Mouse (Mus musculus): ENCODE results near the gene Ogfrl1. TPM values are rescaled to one million over a fixed set of nuclear protein-coding genes. Genes with fewer than 3 reads are reported as not detected.

Ogfrl1 gene
- polyA plus RNA-seq, 1 experiment from 2014 or later = 12.2 TPM

DNA sequence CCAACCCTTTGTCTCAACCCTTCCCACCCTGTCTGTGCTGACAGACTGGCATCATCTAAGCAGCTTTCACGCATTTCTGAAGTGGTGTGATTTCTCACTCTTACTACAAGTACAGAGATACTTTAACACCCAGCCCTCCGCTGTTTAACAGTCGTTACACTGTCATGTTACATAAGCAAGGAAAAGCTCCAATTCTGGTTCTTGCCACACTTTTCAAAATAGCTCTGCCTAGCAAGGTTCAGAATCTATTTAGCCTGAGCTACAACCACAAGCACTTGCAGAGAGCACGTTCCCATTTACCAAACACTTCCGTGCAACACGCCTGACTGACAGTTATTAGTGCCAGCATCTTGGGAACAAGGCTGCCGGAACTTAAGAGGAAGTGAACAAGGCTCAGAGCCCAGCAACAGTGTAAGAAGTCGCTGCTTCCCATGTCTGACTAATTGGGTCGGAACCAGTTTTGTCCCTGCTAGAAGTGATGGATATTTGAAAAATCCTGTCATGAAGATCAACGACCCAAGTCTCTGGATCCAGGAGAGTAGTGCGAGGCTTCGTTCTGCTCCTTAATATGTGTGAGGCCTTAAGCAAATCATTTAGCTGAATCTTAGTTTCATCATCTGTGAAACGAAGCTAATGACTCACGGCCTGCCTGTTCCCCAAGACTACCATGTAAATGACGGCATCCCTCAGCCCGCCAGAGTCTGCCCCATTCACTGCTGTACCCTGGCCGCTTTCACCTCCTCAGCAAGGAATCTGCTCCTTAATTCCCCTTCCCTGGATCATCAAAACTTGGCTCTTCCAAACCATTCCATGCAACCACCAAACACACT is 17.4 kb downstream of the Ogfrl1 start:
- DNase-seq = peak; percentile 30
- Histone ChIP-seq H3K9ac (replicated peaks; ENCODE audit: low read length) (no peak overlapping the region), H3K27ac (replicated peaks; ENCODE audit: low read depth, low read length) (no peak overlapping the region), H3K36me3 (ENCODE audit: control insufficient read depth, insufficient read depth, low read length) (peaks cover 12% of the 10 kb centered on the region; the same call in 1 of the 2 replicates), H3K4me1 (ENCODE audit: control insufficient read depth, insufficient read depth, low read length) (peaks cover 23% of the 10 kb centered on the region), H3K9me3 (ENCODE audit: control insufficient read depth, low read length) (no peaks in the 10 kb centered on the region), H3K4me3 (replicated peaks; ENCODE audit: low read depth, low read length) (peak overlapping the region; percentile 24), H3K4me2 (ENCODE audit: low read length) (peak overlapping the region; percentile 96), H3K27me3 (ENCODE audit: control insufficient read depth, insufficient read depth, low read length) (no peaks in the 10 kb centered on the region)
- WGBS = 68% methylated on average over 17 of the region's 17 CpGs
- ATAC-seq (ENCODE audit: low FRiP score, low TSS enrichment) = no peak

GRCm38 (mm10) chr1:23379321-23379720 is 18.3 kb downstream of the Ogfrl1 start:
- H3K4me2 ChIP-seq (ENCODE audit: low read length) = peak overlapping the region; percentile 96
- H3K9ac ChIP-seq (replicated peaks; ENCODE audit: low read length) = no peak overlapping the region; the same call in 1 of the 2 replicates
- no peaks in the 10 kb centered on the region for H3K27me3 ChIP-seq (ENCODE audit: control insufficient read depth, insufficient read depth, low read length)
- DNase-seq (peak; percentile 52), ATAC-seq (ENCODE audit: low FRiP score, low TSS enrichment) (no peak)
- peak overlapping the region; percentile 24 for H3K4me3 ChIP-seq (replicated peaks; ENCODE audit: low read depth, low read length)
- no peaks in the 10 kb centered on the region for H3K9me3 ChIP-seq (ENCODE audit: control insufficient read depth, low read length)
- H3K36me3 ChIP-seq (ENCODE audit: control insufficient read depth, insufficient read depth, low read length) = peaks cover 12% of the 10 kb centered on the region; the same call in 1 of the 2 replicates
- 33% methylated on average over 6 of the region's 6 CpGs for WGBS
- peaks cover 23% of the 10 kb centered on the region for H3K4me1 ChIP-seq (ENCODE audit: control insufficient read depth, insufficient read depth, low read length)
- no peak overlapping the region for H3K27ac ChIP-seq (replicated peaks; ENCODE audit: low read depth, low read length)

GRCm38 (mm10) chr1:23377572-23377971 is 20.0 kb downstream of the Ogfrl1 start:
- H3K27me3 ChIP-seq (ENCODE audit: control insufficient read depth, insufficient read depth, low read length) = no peaks in the 10 kb centered on the region
- H3K4me2 ChIP-seq (ENCODE audit: low read length) = no peak overlapping the region
- H3K4me3 ChIP-seq (replicated peaks; ENCODE audit: low read depth, low read length) = no peak overlapping the region
- peaks cover 15% of the 10 kb centered on the region; the same call in 1 of the 2 replicates for H3K36me3 ChIP-seq (ENCODE audit: control insufficient read depth, insufficient read depth, low read length)
- no peaks in the 10 kb centered on the region for H3K9me3 ChIP-seq (ENCODE audit: control insufficient read depth, low read length)
- DNase-seq (no peak), ATAC-seq (ENCODE audit: low FRiP score, low TSS enrichment) (no peak)
- H3K27ac ChIP-seq (replicated peaks; ENCODE audit: low read depth, low read length) = no peak overlapping the region
- 86% methylated on average over 13 of the region's 13 CpGs for WGBS
- H3K9ac ChIP-seq (replicated peaks; ENCODE audit: low read length) = no peak overlapping the region
- peaks cover 23% of the 10 kb centered on the region for H3K4me1 ChIP-seq (ENCODE audit: control insufficient read depth, insufficient read depth, low read length)

GRCm38 (mm10) chr1:23374156-23374555 is 23.4 kb downstream of the Ogfrl1 start:
- no peak for DNase-seq
- no peak overlapping the region for H3K9ac ChIP-seq (replicated peaks; ENCODE audit: low read length)
- H3K36me3 ChIP-seq (ENCODE audit: control insufficient read depth, insufficient read depth, low read length) = peaks cover 18% of the 10 kb centered on the region; the same call in 1 of the 2 replicates
- no peaks in the 10 kb centered on the region for H3K27me3 ChIP-seq (ENCODE audit: control insufficient read depth, insufficient read depth, low read length)
- H3K27ac ChIP-seq (replicated peaks; ENCODE audit: low read depth, low read length) = no peak overlapping the region
- no peak for ATAC-seq (ENCODE audit: low FRiP score, low TSS enrichment)
- no peaks in the 10 kb centered on the region for H3K9me3 ChIP-seq (ENCODE audit: control insufficient read depth, low read length)
- 66% methylated on average over 4 of the region's 4 CpGs for WGBS
- H3K4me1 ChIP-seq (ENCODE audit: control insufficient read depth, insufficient read depth, low read length) = peaks cover 5% of the 10 kb centered on the region
- no peak overlapping the region for H3K4me2 ChIP-seq (ENCODE audit: low read length)
- no peak overlapping the region for H3K4me3 ChIP-seq (replicated peaks; ENCODE audit: low read depth, low read length)

DNA sequence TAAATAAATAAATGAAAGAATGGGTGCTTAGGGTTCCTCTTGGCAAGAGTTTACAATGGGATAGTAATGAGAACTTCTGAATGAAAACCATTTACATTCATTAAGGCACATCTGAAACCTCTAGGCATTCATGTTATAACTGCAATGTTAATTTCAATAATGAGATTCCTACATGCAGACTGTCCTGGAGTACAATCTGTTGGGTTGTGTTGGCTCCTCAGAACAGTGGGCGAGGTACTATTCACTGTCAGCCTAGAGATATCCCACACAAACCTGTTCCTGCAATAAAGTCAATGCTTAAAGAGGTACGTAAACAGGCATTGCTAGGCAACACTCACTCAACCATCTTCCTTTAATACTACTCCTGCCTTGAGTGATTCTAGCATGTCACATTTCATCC is 32.0 kb downstream of the Ogfrl1 start:
- 92% methylated on average over 2 of the region's 2 CpGs for WGBS
- no peak for DNase-seq
- no peak for ATAC-seq (ENCODE audit: low FRiP score, low TSS enrichment)

GRCm38 (mm10) chr1:23352895-23353294 is 44.7 kb downstream of the Ogfrl1 start:
- Histone ChIP-seq H3K4me2 (ENCODE audit: low read length) (no peak overlapping the region), H3K4me3 (replicated peaks; ENCODE audit: low read depth, low read length) (no peak overlapping the region), H3K27ac (replicated peaks; ENCODE audit: low read depth, low read length) (no peak overlapping the region), H3K4me1 (ENCODE audit: control insufficient read depth, insufficient read depth, low read length) (no peaks in the 10 kb centered on the region), H3K9ac (replicated peaks; ENCODE audit: low read length) (no peak overlapping the region), H3K36me3 (ENCODE audit: control insufficient read depth, insufficient read depth, low read length) (no peaks in the 10 kb centered on the region), H3K9me3 (ENCODE audit: control insufficient read depth, low read length) (no peaks in the 10 kb centered on the region), H3K27me3 (ENCODE audit: control insufficient read depth, insufficient read depth, low read length) (no peaks in the 10 kb centered on the region)
- WGBS = 86% methylated on average over 6 of the region's 6 CpGs
- DNase-seq (no peak), ATAC-seq (ENCODE audit: low FRiP score, low TSS enrichment) (no peak)

More for the DNA sequence above, 32.0 kb downstream of the Ogfrl1 start:
- Histone ChIP-seq H3K4me1 (ENCODE audit: control insufficient read depth, insufficient read depth, low read length) (no peaks in the 10 kb centered on the region), H3K9ac (replicated peaks; ENCODE audit: low read length) (no peak overlapping the region), H3K4me3 (replicated peaks; ENCODE audit: low read depth, low read length) (no peak overlapping the region), H3K36me3 (ENCODE audit: control insufficient read depth, insufficient read depth, low read length) (0 out of 2 replicates have a peak, but pooled peaks cover 3% of the 10 kb centered on the region), H3K9me3 (ENCODE audit: control insufficient read depth, low read length) (no peaks in the 10 kb centered on the region), H3K4me2 (ENCODE audit: low read length) (no peak overlapping the region), H3K27ac (replicated peaks; ENCODE audit: low read depth, low read length) (no peak overlapping the region), H3K27me3 (ENCODE audit: control insufficient read depth, insufficient read depth, low read length) (no peaks in the 10 kb centered on the region)

GRCm38 (mm10) chr1:23351756-23352155 is 45.8 kb downstream of the Ogfrl1 start:
- DNase-seq (peak; percentile 24), ATAC-seq (ENCODE audit: low FRiP score, low TSS enrichment) (no peak)
- Histone ChIP-seq H3K9me3 (ENCODE audit: control insufficient read depth, low read length) (no peaks in the 10 kb centered on the region), H3K9ac (replicated peaks; ENCODE audit: low read length) (no peak overlapping the region), H3K27me3 (ENCODE audit: control insufficient read depth, insufficient read depth, low read length) (no peaks in the 10 kb centered on the region), H3K4me1 (ENCODE audit: control insufficient read depth, insufficient read depth, low read length) (no peaks in the 10 kb centered on the region), H3K36me3 (ENCODE audit: control insufficient read depth, insufficient read depth, low read length) (no peaks in the 10 kb centered on the region), H3K27ac (replicated peaks; ENCODE audit: low read depth, low read length) (no peak overlapping the region), H3K4me3 (replicated peaks; ENCODE audit: low read depth, low read length) (no peak overlapping the region), H3K4me2 (ENCODE audit: low read length) (no peak overlapping the region)
- WGBS = 84% methylated on average over 4 of the region's 4 CpGs

DNA sequence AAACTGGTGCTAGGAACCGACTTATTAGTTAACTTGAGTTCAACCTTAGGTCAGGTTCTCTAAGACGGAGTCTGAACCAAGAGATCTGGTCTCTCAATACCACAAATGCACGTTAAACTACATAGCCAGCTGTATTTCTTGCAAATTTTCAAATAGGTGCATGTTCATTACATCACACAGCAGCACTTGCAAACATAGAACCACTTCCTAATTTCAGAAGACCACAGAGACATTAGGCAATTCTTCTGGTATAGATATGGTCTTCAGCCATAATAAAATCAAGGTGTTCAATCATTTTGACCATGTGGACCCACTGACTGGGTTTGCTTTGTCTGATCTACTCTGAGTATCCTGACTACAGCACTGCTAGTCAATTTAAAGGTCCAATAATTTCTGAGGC is 51.9 kb downstream of the Ogfrl1 start:
- no peak for ATAC-seq (ENCODE audit: low FRiP score, low TSS enrichment)
- H3K4me1 ChIP-seq (ENCODE audit: control insufficient read depth, insufficient read depth, low read length) = no peaks in the 10 kb centered on the region
- H3K4me3 ChIP-seq (replicated peaks; ENCODE audit: low read depth, low read length) = no peak overlapping the region
- H3K4me2 ChIP-seq (ENCODE audit: low read length) = no peak overlapping the region
- no peak overlapping the region for H3K27ac ChIP-seq (replicated peaks; ENCODE audit: low read depth, low read length)
- no peaks in the 10 kb centered on the region for H3K27me3 ChIP-seq (ENCODE audit: control insufficient read depth, insufficient read depth, low read length)
- H3K9ac ChIP-seq (replicated peaks; ENCODE audit: low read length) = no peak overlapping the region
- DNase-seq = no peak
- 83% methylated on average over 3 of the region's 3 CpGs for WGBS
- H3K9me3 ChIP-seq (ENCODE audit: control insufficient read depth, low read length) = no peaks in the 10 kb centered on the region
- no peaks in the 10 kb centered on the region for H3K36me3 ChIP-seq (ENCODE audit: control insufficient read depth, insufficient read depth, low read length)

- Histone ChIP-seq H3K4me2 (ENCODE audit: low read length) (no peak overlapping the region), H3K9me3 (ENCODE audit: control insufficient read depth, low read length) (no peaks in the 10 kb centered on the region), H3K27me3 (ENCODE audit: control insufficient read depth, insufficient read depth, low read length) (no peaks in the 10 kb centered on the region), H3K4me3 (replicated peaks; ENCODE audit: low read depth, low read length) (no peak overlapping the region), H3K9ac (replicated peaks; ENCODE audit: low read length) (no peak overlapping the region), H3K4me1 (ENCODE audit: control insufficient read depth, insufficient read depth, low read length) (no peaks in the 10 kb centered on the region), H3K27ac (replicated peaks; ENCODE audit: low read depth, low read length) (0 out of 2 replicates have a peak overlapping the region, but pooled peaks have one; percentile 50), H3K36me3 (ENCODE audit: control insufficient read depth, insufficient read depth, low read length) (no peaks in the 10 kb centered on the region)
- ATAC-seq (ENCODE audit: low FRiP score, low TSS enrichment) (peak; percentile 35; the same call in 1 of the 2 replicates), DNase-seq (peak; percentile 49)
- 62% methylated on average over 4 of the region's 4 CpGs for WGBS
Observed at GRCm38 (mm10) chr1:23342864-23343263, 54.7 kb downstream of the Ogfrl1 start.
